Mouse (Mus musculus): ENCODE results near the gene Pnmt. TPM values are rescaled to one million over a fixed set of nuclear protein-coding genes. Genes with fewer than 3 reads are reported as not detected.

Gene Pnmt
- polyA plus RNA-seq, 1 experiment from 2014 or later, result 0.17 TPM

- peak within 1 kb of the TSS; percentile 93 for H3K4me2 ChIP-seq
- peak within 1 kb of the TSS; percentile 49 for H3K4me3 ChIP-seq (replicated peaks)
- H3K9ac ChIP-seq, result peak within 1 kb of the TSS; percentile 55
- peak; percentile 72 for ATAC-seq (ENCODE audit: low FRiP score)
- H3K27ac ChIP-seq, result no peak within 1 kb of the TSS
- H3K9me3 ChIP-seq, result no peaks in the 10 kb centered on the region
- under 1% methylated on average over 47 of the region's 55 CpGs for WGBS
- H3K4me1 ChIP-seq, result peaks cover 24% of the 10 kb centered on the region
- H3K27me3 ChIP-seq, result peaks cover 94% of the 10 kb centered on the region
- no peaks in the 10 kb centered on the region for H3K36me3 ChIP-seq (replicated peaks)
These were observed 37.9 kb upstream of the Pnmt start, which contains the start of gene Ppp1r1b for GRCm38 (mm10) chr11:98348083-98348961. Ppp1r1b (plus strand) TSS chr11:98348404.

GRCm38 (mm10) chr11:98349308-98349707, 36.9 kb upstream of the Pnmt start:
- no peak overlapping the region for H3K27ac ChIP-seq
- H3K4me1 ChIP-seq, result peaks cover 24% of the 10 kb centered on the region
- H3K4me3 ChIP-seq (replicated peaks), result peak overlapping the region; percentile 49
- H3K27me3 ChIP-seq, result peaks cover 94% of the 10 kb centered on the region
- no peaks in the 10 kb centered on the region for H3K9me3 ChIP-seq
- 0 out of 2 replicates have a peak overlapping the region, but pooled peaks have one; percentile 55 for H3K9ac ChIP-seq
- 1% methylated on average over 9 of the region's 9 CpGs for WGBS
- peak overlapping the region; percentile 93 for H3K4me2 ChIP-seq
- H3K36me3 ChIP-seq (replicated peaks), result no peaks in the 10 kb centered on the region
- no peak for ATAC-seq (ENCODE audit: low FRiP score)

- no peak for ATAC-seq (ENCODE audit: low FRiP score)
- Histone ChIP-seq H3K9ac (no peak overlapping the region), H3K9me3 (no peaks in the 10 kb centered on the region), H3K4me2 (no peak overlapping the region), H3K27ac (no peak overlapping the region), H3K27me3 (peaks cover 91% of the 10 kb centered on the region), H3K4me3 (replicated peaks) (no peak overlapping the region), H3K36me3 (replicated peaks) (no peaks in the 10 kb centered on the region), H3K4me1 (peaks cover 21% of the 10 kb centered on the region)
- WGBS, result 76% methylated on average over 18 of the region's 18 CpGs
These were observed 33.8 kb upstream of the Pnmt start for GRCm38 (mm10) chr11:98352272-98352990.

GRCm38 (mm10) chr11:98353651-98354211, 32.5 kb upstream of the Pnmt start:
- Histone ChIP-seq H3K4me1 (peaks cover 14% of the 10 kb centered on the region), H3K27me3 (peaks cover 78% of the 10 kb centered on the region), H3K9me3 (no peaks in the 10 kb centered on the region), H3K27ac (no peak overlapping the region), H3K36me3 (replicated peaks) (no peaks in the 10 kb centered on the region), H3K9ac (0 out of 2 replicates have a peak overlapping the region, but pooled peaks have one; percentile 36), H3K4me2 (no peak overlapping the region), H3K4me3 (replicated peaks) (no peak overlapping the region)
- 40% methylated on average over 8 of the region's 8 CpGs for WGBS
- no peak for ATAC-seq (ENCODE audit: low FRiP score)

GRCm38 (mm10) chr11:98354445-98354844, 31.8 kb upstream of the Pnmt start:
- no peak overlapping the region for H3K4me2 ChIP-seq

GRCm38 (mm10) chr11:98355732-98356299, 30.4 kb upstream of the Pnmt start:
- H3K36me3 ChIP-seq (replicated peaks), result no peaks in the 10 kb centered on the region
- H3K4me2 ChIP-seq, result no peak overlapping the region
- peaks cover 57% of the 10 kb centered on the region for H3K27me3 ChIP-seq
- H3K4me1 ChIP-seq, result peaks cover 29% of the 10 kb centered on the region
- H3K9me3 ChIP-seq, result no peaks in the 10 kb centered on the region
- no peak overlapping the region for H3K27ac ChIP-seq
- ATAC-seq (ENCODE audit: low FRiP score), result no peak
- 8% methylated on average over 6 of the region's 6 CpGs for WGBS
- H3K4me3 ChIP-seq (replicated peaks), result no peak overlapping the region
- no peak overlapping the region for H3K9ac ChIP-seq

More at GRCm38 (mm10) chr11:98354445-98354844, 31.8 kb upstream of the Pnmt start:
- ATAC-seq (ENCODE audit: low FRiP score), result no peak
- H3K4me1 ChIP-seq, result peaks cover 15% of the 10 kb centered on the region
- peaks cover 70% of the 10 kb centered on the region for H3K27me3 ChIP-seq
- H3K36me3 ChIP-seq (replicated peaks), result no peaks in the 10 kb centered on the region
- no peak overlapping the region for H3K9ac ChIP-seq
- 62% methylated on average over 14 of the region's 14 CpGs for WGBS
- H3K9me3 ChIP-seq, result no peaks in the 10 kb centered on the region
- H3K27ac ChIP-seq, result no peak overlapping the region
- no peak overlapping the region for H3K4me3 ChIP-seq (replicated peaks)

- H3K27me3 ChIP-seq, result peaks cover 47% of the 10 kb centered on the region
- H3K4me3 ChIP-seq (replicated peaks), result no peak overlapping the region
- ATAC-seq (ENCODE audit: low FRiP score), result no peak
- H3K27ac ChIP-seq, result no peak overlapping the region
- H3K4me2 ChIP-seq, result no peak overlapping the region
- no peaks in the 10 kb centered on the region for H3K9me3 ChIP-seq
- 77% methylated on average over 7 of the region's 7 CpGs for WGBS
- peaks cover 37% of the 10 kb centered on the region for H3K4me1 ChIP-seq
- no peak overlapping the region for H3K9ac ChIP-seq
- no peaks in the 10 kb centered on the region for H3K36me3 ChIP-seq (replicated peaks)
These were observed 29.4 kb upstream of the Pnmt start for GRCm38 (mm10) chr11:98356625-98357394.

GRCm38 (mm10) chr11:98357396-98358160, 28.7 kb upstream of the Pnmt start:
- H3K27me3 ChIP-seq, result peaks cover 39% of the 10 kb centered on the region
- H3K4me2 ChIP-seq, result peak overlapping the region; percentile 82
- no peaks in the 10 kb centered on the region for H3K36me3 ChIP-seq (replicated peaks)
- peak overlapping the region; percentile 59 for H3K4me3 ChIP-seq (replicated peaks)
- H3K9me3 ChIP-seq, result no peaks in the 10 kb centered on the region
- WGBS, result 10% methylated on average over 13 of the region's 13 CpGs
- H3K9ac ChIP-seq, result peak overlapping the region; percentile 80
- ATAC-seq (ENCODE audit: low FRiP score), result 0 out of 2 replicates have a peak, but pooled peaks have one; percentile 17
- peak overlapping the region; percentile 80; the same call in 1 of the 2 replicates for H3K27ac ChIP-seq
- peaks cover 37% of the 10 kb centered on the region for H3K4me1 ChIP-seq

- peak; percentile 89 for ATAC-seq (ENCODE audit: low FRiP score)
- Histone ChIP-seq H3K36me3 (replicated peaks) (no peaks in the 10 kb centered on the region), H3K4me1 (peaks cover 37% of the 10 kb centered on the region), H3K9ac (peak within 1 kb of the TSS; percentile 80), H3K9me3 (no peaks in the 10 kb centered on the region), H3K27me3 (peaks cover 31% of the 10 kb centered on the region), H3K4me3 (replicated peaks) (peak within 1 kb of the TSS; percentile 59), H3K4me2 (peak within 1 kb of the TSS; percentile 82), H3K27ac (peak within 1 kb of the TSS; percentile 80)
- under 1% methylated on average over 60 of the region's 60 CpGs for WGBS
These were observed 27.8 kb upstream of the Pnmt start, which contains the start of gene Stard3 for GRCm38 (mm10) chr11:98358161-98359083. Stard3 (plus strand) TSS chr11:98358368.
